Mouse (Mus musculus): Measurements from ENCODE around the gene Fut1. TPM values are rescaled to one million over a fixed set of nuclear protein-coding genes. Genes with fewer than 3 reads are reported as not detected.
A peak's percentile ranks its signal among the peaks of the same experiment; 100 is the strongest.

Fut1 gene
- polyA plus RNA-seq, 1 experiment from 2014 or later, result not detected

- H3K27ac ChIP-seq, result no peak overlapping the region
- no peak overlapping the region for H3K4me3 ChIP-seq
- no peaks in the 10 kb centered on the region for H3K36me3 ChIP-seq (replicated peaks)
- H3K27me3 ChIP-seq (ENCODE audit: poor library complexity, severe bottlenecking), result peaks cover 57% of the 10 kb centered on the region
- no peaks in the 10 kb centered on the region for H3K9me3 ChIP-seq
- H3K4me1 ChIP-seq, result peaks cover 25% of the 10 kb centered on the region
- no peak for DNase-seq (ENCODE audit: extremely low spot score, low spot score)
- WGBS, result 90% methylated on average over 5 of the region's 5 CpGs
Measured at GRCm38 (mm10) chr7:45619592-45619991, 2.5 kb downstream of the Fut1 start.

- peaks cover 55% of the 10 kb centered on the region for H3K27me3 ChIP-seq (ENCODE audit: poor library complexity, severe bottlenecking)
- H3K4me3 ChIP-seq, result 0 out of 2 replicates have a peak within 1 kb of the TSS, but pooled peaks have one; percentile 4
- no peak for DNase-seq (ENCODE audit: extremely low spot score, low spot score)
- no peak within 1 kb of the TSS for H3K27ac ChIP-seq
- WGBS, result 30% methylated on average over 9 of the region's 9 CpGs
- H3K9me3 ChIP-seq, result no peaks in the 10 kb centered on the region
- H3K36me3 ChIP-seq (replicated peaks), result no peaks in the 10 kb centered on the region
- H3K4me1 ChIP-seq, result peaks cover 11% of the 10 kb centered on the region
Measured at GRCm38 (mm10) chr7:45621443-45621842, 4.4 kb downstream of the Fut1 start, which contains the start of gene Izumo1. Izumo1 (plus strand) TSS chr7:45621811.

GRCm38 (mm10) chr7:45623507-45623906 is 6.4 kb downstream of the Fut1 start:
- Histone ChIP-seq H3K9me3 (no peaks in the 10 kb centered on the region), H3K27ac (no peak overlapping the region), H3K36me3 (replicated peaks) (no peaks in the 10 kb centered on the region), H3K4me1 (peaks cover 4% of the 10 kb centered on the region), H3K4me3 (no peak overlapping the region), H3K27me3 (ENCODE audit: poor library complexity, severe bottlenecking) (peaks cover 55% of the 10 kb centered on the region)
- WGBS, result 94% methylated on average over 11 of the region's 11 CpGs
- DNase-seq (ENCODE audit: extremely low spot score, low spot score), result no peak

GRCm38 (mm10) chr7:45624718-45625117 is 7.6 kb downstream of the Fut1 start:
- Histone ChIP-seq H3K9me3 (no peaks in the 10 kb centered on the region), H3K27ac (no peak overlapping the region), H3K4me1 (peaks cover 11% of the 10 kb centered on the region), H3K4me3 (no peak overlapping the region), H3K27me3 (ENCODE audit: poor library complexity, severe bottlenecking) (peaks cover 55% of the 10 kb centered on the region), H3K36me3 (replicated peaks) (no peaks in the 10 kb centered on the region)
- 90% methylated on average over 3 of the region's 3 CpGs for WGBS
- DNase-seq (ENCODE audit: extremely low spot score, low spot score), result no peak

GRCm38 (mm10) chr7:45625481-45625880 is 8.4 kb downstream of the Fut1 start:
- H3K27ac ChIP-seq, result no peak overlapping the region
- peaks cover 11% of the 10 kb centered on the region for H3K4me1 ChIP-seq
- 95% methylated on average over 8 of the region's 8 CpGs for WGBS
- H3K9me3 ChIP-seq, result no peaks in the 10 kb centered on the region
- H3K27me3 ChIP-seq (ENCODE audit: poor library complexity, severe bottlenecking), result peaks cover 58% of the 10 kb centered on the region
- H3K36me3 ChIP-seq (replicated peaks), result no peaks in the 10 kb centered on the region
- no peak overlapping the region for H3K4me3 ChIP-seq
- no peak for DNase-seq (ENCODE audit: extremely low spot score, low spot score)

- Histone ChIP-seq H3K27ac (no peak overlapping the region), H3K9me3 (no peaks in the 10 kb centered on the region), H3K27me3 (ENCODE audit: poor library complexity, severe bottlenecking) (peaks cover 70% of the 10 kb centered on the region), H3K4me1 (peaks cover 11% of the 10 kb centered on the region), H3K36me3 (replicated peaks) (no peaks in the 10 kb centered on the region), H3K4me3 (no peak overlapping the region)
- DNase-seq (ENCODE audit: extremely low spot score, low spot score), result no peak
- 90% methylated on average over 7 of the region's 7 CpGs for WGBS
Measured at GRCm38 (mm10) chr7:45626571-45627076, 9.5 kb downstream of the Fut1 start.

- 82% methylated on average over 9 of the region's 9 CpGs for WGBS
- Histone ChIP-seq H3K27ac (peak within 1 kb of the TSS; percentile 88), H3K9me3 (no peaks in the 10 kb centered on the region), H3K27me3 (ENCODE audit: poor library complexity, severe bottlenecking) (peaks cover 76% of the 10 kb centered on the region), H3K36me3 (replicated peaks) (no peaks in the 10 kb centered on the region), H3K4me3 (peak within 1 kb of the TSS; percentile 70), H3K4me1 (peaks cover 13% of the 10 kb centered on the region)
- DNase-seq (ENCODE audit: extremely low spot score, low spot score), result no peak
Measured at GRCm38 (mm10) chr7:45627261-45627660, 10.2 kb downstream of the Fut1 start, which contains the start of gene Rasip1. Rasip1 (plus strand) TSS chr7:45627488.

- Histone ChIP-seq H3K27ac (peak overlapping the region; percentile 88), H3K27me3 (ENCODE audit: poor library complexity, severe bottlenecking) (peaks cover 90% of the 10 kb centered on the region), H3K36me3 (replicated peaks) (no peaks in the 10 kb centered on the region), H3K9me3 (no peaks in the 10 kb centered on the region), H3K4me1 (peaks cover 18% of the 10 kb centered on the region), H3K4me3 (peak overlapping the region; percentile 70)
- 1% methylated on average over 105 of the region's 105 CpGs for WGBS
- DNase-seq (ENCODE audit: extremely low spot score, low spot score), result peak; percentile 82
Measured at GRCm38 (mm10) chr7:45628364-45629294, 11.5 kb downstream of the Fut1 start.

GRCm38 (mm10) chr7:45630064-45630907 is 13.2 kb downstream of the Fut1 start:
- Histone ChIP-seq H3K36me3 (replicated peaks) (no peaks in the 10 kb centered on the region), H3K4me1 (peaks cover 18% of the 10 kb centered on the region), H3K4me3 (no peak overlapping the region), H3K27ac (no peak overlapping the region), H3K9me3 (no peaks in the 10 kb centered on the region; the same call in 1 of the 2 replicates), H3K27me3 (ENCODE audit: poor library complexity, severe bottlenecking) (peaks cover 84% of the 10 kb centered on the region)
- DNase-seq (ENCODE audit: extremely low spot score, low spot score), result no peak
- 74% methylated on average over 23 of the region's 23 CpGs for WGBS

GRCm38 (mm10) chr7:45632499-45632898 is 15.4 kb downstream of the Fut1 start:
- peaks cover 64% of the 10 kb centered on the region for H3K27me3 ChIP-seq (ENCODE audit: poor library complexity, severe bottlenecking)
- DNase-seq (ENCODE audit: extremely low spot score, low spot score), result no peak
- peak overlapping the region; percentile 75 for H3K27ac ChIP-seq
- H3K4me1 ChIP-seq, result peaks cover 18% of the 10 kb centered on the region
- H3K9me3 ChIP-seq, result peaks cover 3% of the 10 kb centered on the region; the same call in 1 of the 2 replicates
- WGBS, result 13% methylated on average over 32 of the region's 35 CpGs
- peaks cover 19% of the 10 kb centered on the region for H3K36me3 ChIP-seq (replicated peaks)
- H3K4me3 ChIP-seq, result peak overlapping the region; percentile 42

GRCm38 (mm10) chr7:45634946-45635681 is 18.0 kb downstream of the Fut1 start:
- Histone ChIP-seq H3K36me3 (replicated peaks) (peaks cover 19% of the 10 kb centered on the region), H3K27ac (no peak overlapping the region), H3K27me3 (ENCODE audit: poor library complexity, severe bottlenecking) (peaks cover 47% of the 10 kb centered on the region), H3K9me3 (peaks cover 3% of the 10 kb centered on the region; the same call in 1 of the 2 replicates), H3K4me1 (peaks cover 30% of the 10 kb centered on the region), H3K4me3 (no peak overlapping the region)
- WGBS, result 95% methylated on average over 11 of the region's 11 CpGs
- DNase-seq (ENCODE audit: extremely low spot score, low spot score), result no peak
